Mouse (Mus musculus) limb, embryonic 13.5 days (tissue): ENCODE results near the gene Cdk8. TPM values are rescaled to one million over a fixed set of nuclear protein-coding genes. Genes with fewer than 3 reads are reported as not detected.

Experiments
- ATAC-seq: fragments of 200-750 bp; cut with Nextera tagmentation; 2 replicates; pipeline ENCODE4 v1.8.0; 2017; ENCODE audit warnings: low read depth, moderate number of reproducible peaks, moderate TSS enrichment; ENCODE audit not compliant: low FRiP score
- H3K27ac ChIP-seq: fragments of 300-500 bp; sonication (generic); 2 replicates; pipeline ENCODE4 v1.5.1; 2015; ENCODE audit warnings: inconsistent platforms, mild to moderate bottlenecking, moderate library complexity
- H3K27me3 ChIP-seq: fragments of 300-500 bp; sonication (generic); 2 replicates; pipeline ENCODE4 v1.6.1; 2015; ENCODE audit warnings: mild to moderate bottlenecking, inconsistent platforms
- H3K36me3 ChIP-seq: fragments of 300-500 bp; sonication (generic); 2 replicates; pipeline ENCODE4 v1.6.1; 2015; ENCODE audit warnings: inconsistent platforms, mild to moderate bottlenecking, moderate library complexity
- H3K4me1 ChIP-seq: fragments of 300-500 bp; sonication (generic); 2 replicates; pipeline ENCODE4 v1.6.1; 2015; ENCODE audit warnings: inconsistent platforms
- H3K4me2 ChIP-seq: fragments of 300-500 bp; sonication (generic); replicated peaks from 2 replicates; pipeline ENCODE4 v1.6.1; 2015; ENCODE audit warnings: inconsistent platforms, mild to moderate bottlenecking, moderate library complexity
- H3K4me3 ChIP-seq: fragments of 300-500 bp; sonication (generic); 2 replicates; pipeline ENCODE4 v1.5.1; 2015; ENCODE audit warnings: moderate library complexity, mild to moderate bottlenecking, inconsistent platforms
- H3K9ac ChIP-seq: fragments of 300-500 bp; sonication (generic); 2 replicates; pipeline ENCODE4 v1.6.1; 2015; ENCODE audit warnings: mild to moderate bottlenecking, inconsistent platforms
- H3K9me3 ChIP-seq: fragments of 300-500 bp; sonication (generic); 2 replicates; pipeline ENCODE4 v1.6.1; 2016; ENCODE audit warnings: inconsistent platforms
- WGBS: fragments of 180-500 bp; shearing (Covaris S2); methylation state at CpG from one replicate; pipeline ENCODE4 v1.1.7; 2015; 5-methylcytosine and 5-hydroxymethylcytosine counted together
- polyA plus RNA-seq: library from polyadenylated mRNA; unstranded; fragments of >200 nt; fragmentation: Nextera tagmentation; extraction: Ambion mirVana; gene quantifications from 2 replicates; pipeline ENCODE4 v1.2.1, GENCODE M21; 2015

Cdk8 gene
- polyA plus RNA-seq, 1 experiment from 2014 or later = 21.0 TPM

DNA sequence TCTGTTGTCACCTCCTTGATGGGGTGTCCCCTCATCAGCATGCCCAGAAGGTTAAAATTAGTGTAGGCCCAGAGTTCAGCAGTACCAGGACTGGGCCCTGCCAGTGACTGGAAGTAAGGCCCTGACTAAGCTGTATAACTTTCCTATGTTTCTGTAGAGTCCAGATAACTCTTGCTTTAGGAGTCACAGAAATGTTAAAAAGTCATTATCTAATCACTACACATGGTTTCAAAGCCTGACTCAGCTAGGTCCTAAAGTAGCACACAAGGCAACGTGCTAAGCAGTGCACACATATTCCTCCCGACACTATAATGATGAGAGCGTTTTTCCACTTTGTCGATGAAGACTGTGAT is 76.7 kb downstream of the Cdk8 start:
- Histone ChIP-seq H3K4me3 (no peak overlapping the region), H3K27me3 (no peaks in the 10 kb centered on the region), H3K9me3 (no peaks in the 10 kb centered on the region; the same call in 1 of the 2 replicates), H3K4me1 (peaks cover under 1% of the 10 kb centered on the region; the same call in 1 of the 2 replicates), H3K36me3 (peaks cover 42% of the 10 kb centered on the region), H3K9ac (no peak overlapping the region), H3K27ac (no peak overlapping the region), H3K4me2 (no peak overlapping the region)
- 98% methylated on average over 4 of the region's 4 CpGs for WGBS
- no peak for ATAC-seq

GRCm38 (mm10) chr5:146314538-146314937 is 83.5 kb downstream of the Cdk8 start:
- H3K36me3 ChIP-seq = no peaks in the 10 kb centered on the region
- H3K4me1 ChIP-seq = peaks cover 65% of the 10 kb centered on the region
- H3K27ac ChIP-seq = peak overlapping the region; percentile 53; the same call in 1 of the 2 replicates
- no peak for ATAC-seq
- no peak overlapping the region for H3K9ac ChIP-seq
- H3K27me3 ChIP-seq = no peaks in the 10 kb centered on the region
- WGBS = 69% methylated on average over 6 of the region's 6 CpGs
- H3K9me3 ChIP-seq = no peaks in the 10 kb centered on the region
- peak overlapping the region; percentile 48 for H3K4me2 ChIP-seq
- no peak overlapping the region for H3K4me3 ChIP-seq

GRCm38 (mm10) chr5:146315268-146315921 is 84.4 kb downstream of the Cdk8 start:
- peak; percentile 82 for ATAC-seq
- H3K27ac ChIP-seq = peak overlapping the region; percentile 53; the same call in 1 of the 2 replicates

DNA sequence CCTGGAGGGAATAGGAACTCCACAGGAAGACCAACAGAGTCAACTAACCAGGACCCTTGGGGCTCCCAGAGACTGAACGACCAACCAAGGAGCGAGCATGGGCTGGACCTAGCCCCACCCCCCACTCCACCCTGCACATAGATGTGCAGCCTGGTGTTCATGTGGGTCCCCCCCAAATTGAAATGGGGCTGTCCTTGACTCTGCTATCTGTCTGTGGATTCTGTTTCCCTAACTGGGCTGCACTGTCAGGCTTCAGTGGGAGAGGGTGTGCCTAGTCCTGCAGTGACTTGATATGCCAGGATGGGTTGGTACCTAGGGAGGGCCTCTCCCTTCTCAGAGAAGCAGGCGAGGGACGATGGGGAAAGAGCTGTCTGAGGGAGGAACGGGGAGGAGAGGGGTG is 85.3 kb downstream of the Cdk8 start:
- no peak overlapping the region; the same call in 1 of the 2 replicates for H3K4me2 ChIP-seq
- H3K9me3 ChIP-seq = no peaks in the 10 kb centered on the region
- 0 out of 2 replicates have a peak overlapping the region, but pooled peaks have one; percentile 11 for H3K27ac ChIP-seq
- 80% methylated on average over 5 of the region's 5 CpGs for WGBS
- no peak for ATAC-seq
- H3K4me3 ChIP-seq = no peak overlapping the region
- no peaks in the 10 kb centered on the region for H3K27me3 ChIP-seq
- H3K36me3 ChIP-seq = no peaks in the 10 kb centered on the region
- H3K9ac ChIP-seq = no peak overlapping the region
- H3K4me1 ChIP-seq = peaks cover 65% of the 10 kb centered on the region

More at GRCm38 (mm10) chr5:146315268-146315921, 84.4 kb downstream of the Cdk8 start:
- 20% methylated on average over 14 of the region's 14 CpGs for WGBS
- H3K4me3 ChIP-seq = no peak overlapping the region; the same call in 1 of the 2 replicates
- no peaks in the 10 kb centered on the region for H3K36me3 ChIP-seq
- peak overlapping the region; percentile 48 for H3K4me2 ChIP-seq
- H3K9me3 ChIP-seq = no peaks in the 10 kb centered on the region
- H3K27me3 ChIP-seq = no peaks in the 10 kb centered on the region
- peaks cover 65% of the 10 kb centered on the region for H3K4me1 ChIP-seq
- H3K9ac ChIP-seq = no peak overlapping the region

DNA sequence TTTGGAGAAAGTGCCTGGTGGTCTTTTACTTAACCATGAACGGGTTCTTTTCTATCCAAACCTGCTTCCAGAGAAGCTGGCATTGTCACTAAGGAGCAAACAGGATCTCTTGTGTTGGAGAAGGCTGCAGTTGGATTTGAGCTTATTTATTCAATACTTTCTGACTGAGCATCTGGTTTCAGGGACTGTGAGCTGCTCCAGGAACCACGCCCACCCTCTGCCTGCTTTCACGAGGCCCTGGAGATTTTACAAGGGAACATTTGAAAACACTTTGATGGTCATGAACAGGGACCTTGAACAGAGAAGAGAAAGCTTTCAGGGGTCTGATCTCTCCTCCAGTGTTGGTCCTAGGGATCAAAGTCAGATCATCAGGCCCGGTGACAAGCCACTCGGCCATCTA is 87.0 kb downstream of the Cdk8 start:
- H3K27ac ChIP-seq = peak overlapping the region; percentile 0; the same call in 1 of the 2 replicates
- peak overlapping the region; percentile 31; the same call in 1 of the 2 replicates for H3K4me2 ChIP-seq
- no peaks in the 10 kb centered on the region for H3K9me3 ChIP-seq
- no peak overlapping the region for H3K9ac ChIP-seq
- no peak overlapping the region for H3K4me3 ChIP-seq
- H3K36me3 ChIP-seq = no peaks in the 10 kb centered on the region
- ATAC-seq = no peak
- WGBS = 19% methylated on average over 5 of the region's 5 CpGs
- H3K4me1 ChIP-seq = peaks cover 60% of the 10 kb centered on the region
- no peaks in the 10 kb centered on the region for H3K27me3 ChIP-seq

DNA sequence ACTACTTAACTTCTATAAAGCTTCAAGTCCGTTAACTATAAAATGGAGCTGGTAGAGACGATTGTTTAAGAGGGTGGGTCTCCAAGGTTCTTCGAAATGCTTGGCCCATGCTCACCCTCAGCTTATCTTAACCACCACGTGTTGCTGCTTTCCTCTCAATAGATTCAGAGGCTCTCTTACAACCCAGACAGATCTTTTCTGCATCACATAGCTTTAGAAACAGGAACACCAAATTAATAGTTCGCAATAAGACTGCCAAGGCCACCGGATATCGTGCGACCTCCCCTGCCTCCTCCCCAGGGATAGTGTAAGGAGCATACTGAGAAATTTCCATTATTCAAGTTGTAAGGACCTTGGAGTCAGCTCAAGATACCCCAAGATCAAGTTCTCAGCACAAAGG is 87.4 kb downstream of the Cdk8 start:
- Histone ChIP-seq H3K9me3 (no peaks in the 10 kb centered on the region), H3K4me2 (peak overlapping the region; percentile 31; the same call in 1 of the 2 replicates), H3K4me1 (peaks cover 56% of the 10 kb centered on the region), H3K27me3 (no peaks in the 10 kb centered on the region), H3K27ac (0 out of 2 replicates have a peak overlapping the region, but pooled peaks have one; percentile 0), H3K4me3 (no peak overlapping the region), H3K9ac (no peak overlapping the region), H3K36me3 (no peaks in the 10 kb centered on the region)
- ATAC-seq = no peak
- WGBS = 48% methylated on average over 8 of the region's 8 CpGs

DNA sequence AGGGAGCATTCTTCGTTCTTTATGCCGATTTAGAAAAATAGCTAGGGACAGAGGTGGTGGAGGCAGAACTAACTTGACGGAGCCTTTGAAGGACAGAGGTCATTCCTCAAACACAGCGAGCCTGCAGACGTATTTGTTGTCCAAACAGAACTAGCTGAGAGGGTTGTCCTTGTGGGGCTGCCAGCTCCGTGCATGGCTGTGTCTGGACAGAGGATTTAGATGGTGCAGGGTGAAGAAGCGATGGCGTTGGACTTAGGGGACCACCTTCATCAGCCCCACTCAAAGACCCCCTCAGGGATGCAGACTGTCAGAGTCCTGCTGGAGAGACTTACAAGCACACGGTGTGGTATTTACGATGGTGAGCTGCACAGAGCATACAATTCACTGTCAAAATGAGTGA is 97.9 kb downstream of the Cdk8 start:
- H3K27ac ChIP-seq = no peak overlapping the region
- H3K9me3 ChIP-seq = no peaks in the 10 kb centered on the region
- H3K36me3 ChIP-seq = no peaks in the 10 kb centered on the region
- 71% methylated on average over 10 of the region's 10 CpGs for WGBS
- H3K4me2 ChIP-seq = no peak overlapping the region
- no peaks in the 10 kb centered on the region for H3K27me3 ChIP-seq
- no peaks in the 10 kb centered on the region; the same call in 1 of the 2 replicates for H3K4me1 ChIP-seq
- no peak overlapping the region for H3K4me3 ChIP-seq
- no peak for ATAC-seq
- no peak overlapping the region for H3K9ac ChIP-seq

- Histone ChIP-seq H3K9ac (no peak overlapping the region), H3K27me3 (no peaks in the 10 kb centered on the region), H3K36me3 (no peaks in the 10 kb centered on the region), H3K27ac (no peak overlapping the region), H3K4me3 (no peak overlapping the region), H3K9me3 (no peaks in the 10 kb centered on the region), H3K4me2 (no peak overlapping the region), H3K4me1 (no peaks in the 10 kb centered on the region; the same call in 1 of the 2 replicates)
- 86% methylated on average over 5 of the region's 5 CpGs for WGBS
- no peak for ATAC-seq
Measured at GRCm38 (mm10) chr5:146329541-146329940, 98.5 kb downstream of the Cdk8 start.

DNA sequence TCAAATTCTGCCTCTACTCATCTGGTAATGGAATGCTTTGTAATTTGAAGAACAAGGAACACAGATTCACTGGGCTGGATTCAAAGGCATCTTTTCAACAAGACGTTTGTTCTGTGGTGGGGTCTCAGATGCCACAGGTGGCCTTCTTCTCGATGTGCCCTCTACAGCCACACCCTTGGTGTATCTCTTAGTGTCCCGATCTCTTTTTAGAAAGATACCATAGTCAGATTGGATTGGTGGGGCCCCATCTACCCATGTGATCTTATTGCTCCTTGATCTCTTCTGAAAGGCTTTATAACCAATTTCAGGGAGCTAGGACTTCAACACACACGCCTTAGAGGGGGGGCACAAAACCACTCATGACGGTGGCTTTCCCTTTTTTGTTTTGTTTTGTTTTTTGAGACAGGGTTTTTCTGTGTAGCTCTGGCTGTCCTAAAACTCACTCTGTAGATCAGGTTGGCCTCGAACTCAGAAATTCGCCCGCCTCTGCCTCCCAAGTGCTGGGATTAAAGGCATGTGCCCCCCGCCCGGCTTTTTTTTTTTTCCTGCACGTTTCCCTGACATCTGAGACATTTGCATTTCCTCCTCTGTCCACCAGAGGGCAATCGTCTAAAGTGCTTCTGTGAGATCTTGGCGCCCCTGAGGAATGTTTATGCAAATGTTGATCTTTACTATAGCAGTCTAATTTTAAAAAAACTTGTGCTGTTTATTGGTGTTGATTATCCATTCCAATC is 99.2 kb downstream of the Cdk8 start:
- Histone ChIP-seq H3K36me3 (no peaks in the 10 kb centered on the region), H3K4me1 (no peaks in the 10 kb centered on the region), H3K27me3 (no peaks in the 10 kb centered on the region), H3K4me3 (no peak overlapping the region), H3K27ac (no peak overlapping the region), H3K9me3 (no peaks in the 10 kb centered on the region), H3K4me2 (no peak overlapping the region), H3K9ac (no peak overlapping the region)
- 43% methylated on average over 13 of the region's 13 CpGs for WGBS
- no peak for ATAC-seq

DNA sequence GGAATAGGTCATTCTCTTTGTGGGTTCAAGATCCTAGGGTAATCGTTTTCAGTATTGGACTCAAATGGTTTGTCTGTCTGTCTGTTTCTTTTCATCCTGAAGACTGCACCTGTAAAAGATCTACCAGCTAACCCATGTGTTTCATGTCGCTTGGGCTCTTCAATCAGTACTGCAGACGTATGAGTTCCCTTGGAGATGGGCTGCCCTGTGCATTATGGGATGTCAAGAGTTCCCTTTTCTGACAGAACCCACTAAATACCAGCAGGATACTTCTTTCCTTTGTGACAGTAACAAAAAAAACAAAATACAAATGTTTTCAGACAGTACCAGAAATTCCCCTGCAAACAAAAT is 99.7 kb downstream of the Cdk8 start:
- H3K36me3 ChIP-seq = no peaks in the 10 kb centered on the region
- 44% methylated on average over 3 of the region's 3 CpGs for WGBS
- H3K4me2 ChIP-seq = no peak overlapping the region
- H3K27ac ChIP-seq = no peak overlapping the region
- no peak for ATAC-seq
- no peaks in the 10 kb centered on the region for H3K9me3 ChIP-seq
- no peak overlapping the region for H3K4me3 ChIP-seq
- no peak overlapping the region for H3K9ac ChIP-seq
- no peaks in the 10 kb centered on the region for H3K27me3 ChIP-seq
- no peaks in the 10 kb centered on the region for H3K4me1 ChIP-seq

DNA sequence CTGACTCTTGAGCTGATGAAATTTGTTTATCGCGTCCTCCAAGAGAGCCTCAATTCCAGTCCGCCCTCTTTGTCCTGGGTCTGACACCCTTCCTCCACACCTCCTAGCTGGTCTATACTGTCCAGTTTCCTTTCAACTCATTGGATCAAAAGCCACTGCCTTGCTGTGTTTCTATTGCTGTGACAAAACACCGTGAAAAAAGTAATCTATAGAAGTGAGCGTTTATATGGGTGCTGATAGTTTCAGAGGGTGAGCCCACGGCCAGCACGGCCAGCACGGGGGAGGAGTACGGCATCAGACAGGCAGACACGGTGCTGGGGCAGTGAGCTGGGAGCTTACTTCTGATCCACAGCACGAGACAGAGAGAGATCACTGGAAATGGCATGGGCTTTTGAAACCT is 100.1 kb downstream of the Cdk8 start:
- Histone ChIP-seq H3K9ac (no peak overlapping the region), H3K9me3 (no peaks in the 10 kb centered on the region), H3K4me2 (no peak overlapping the region), H3K27me3 (no peaks in the 10 kb centered on the region), H3K36me3 (no peaks in the 10 kb centered on the region), H3K4me1 (no peaks in the 10 kb centered on the region), H3K27ac (no peak overlapping the region), H3K4me3 (no peak overlapping the region)
- ATAC-seq = no peak
- WGBS = 83% methylated on average over 11 of the region's 11 CpGs

DNA sequence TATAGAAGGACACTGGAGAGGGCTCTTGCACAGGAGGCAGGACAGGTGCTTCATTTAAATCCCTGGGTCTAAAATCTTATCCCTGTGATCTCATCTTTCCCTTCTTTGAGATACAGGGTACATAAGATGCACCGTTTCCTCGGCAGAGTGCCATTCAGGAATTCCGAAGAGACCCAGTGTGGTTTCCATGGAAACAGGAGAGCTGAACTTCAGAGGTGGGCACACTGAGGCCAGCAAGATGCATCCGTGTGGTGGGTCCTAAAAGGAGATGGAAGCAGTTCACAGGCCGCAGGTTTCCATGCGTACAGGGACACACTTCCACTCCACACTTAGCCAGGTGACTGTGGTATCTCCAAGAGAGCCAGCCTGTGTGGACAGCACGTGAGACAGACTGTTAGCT is 101.5 kb downstream of the Cdk8 start:
- Histone ChIP-seq H3K9me3 (no peaks in the 10 kb centered on the region), H3K27ac (no peak overlapping the region), H3K4me3 (no peak overlapping the region), H3K27me3 (no peaks in the 10 kb centered on the region), H3K36me3 (no peaks in the 10 kb centered on the region), H3K9ac (no peak overlapping the region), H3K4me2 (no peak overlapping the region), H3K4me1 (no peaks in the 10 kb centered on the region)
- 74% methylated on average over 7 of the region's 7 CpGs for WGBS
- no peak for ATAC-seq
